Mouse (Mus musculus): ENCODE measurements around the gene Gpn2.

Gpn2 gene

DNA sequence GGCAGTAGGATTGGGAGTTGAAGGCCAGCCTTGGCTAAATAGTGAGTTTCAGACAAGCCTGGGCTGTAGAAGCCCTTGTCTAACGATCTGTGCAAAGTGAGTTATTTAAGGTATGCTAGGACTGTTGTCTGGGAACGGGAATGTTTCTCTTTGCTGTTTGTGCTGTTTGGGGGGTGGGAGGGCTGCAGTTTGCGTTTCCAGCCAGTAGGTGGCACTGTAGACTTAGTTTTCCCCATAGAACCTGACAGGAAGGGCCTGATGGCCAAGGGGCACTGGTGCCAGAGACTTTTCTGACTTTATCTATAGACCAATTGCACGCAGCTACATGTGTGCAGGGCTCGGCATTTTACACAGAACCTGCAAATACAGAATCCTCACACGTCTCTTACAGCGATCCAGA, 8.4 kb downstream of the Gpn2 start:
- peak; percentile 40 to 64 for DNase-seq (ENCODE audit: low spot score in 2 of 2)

DNA sequence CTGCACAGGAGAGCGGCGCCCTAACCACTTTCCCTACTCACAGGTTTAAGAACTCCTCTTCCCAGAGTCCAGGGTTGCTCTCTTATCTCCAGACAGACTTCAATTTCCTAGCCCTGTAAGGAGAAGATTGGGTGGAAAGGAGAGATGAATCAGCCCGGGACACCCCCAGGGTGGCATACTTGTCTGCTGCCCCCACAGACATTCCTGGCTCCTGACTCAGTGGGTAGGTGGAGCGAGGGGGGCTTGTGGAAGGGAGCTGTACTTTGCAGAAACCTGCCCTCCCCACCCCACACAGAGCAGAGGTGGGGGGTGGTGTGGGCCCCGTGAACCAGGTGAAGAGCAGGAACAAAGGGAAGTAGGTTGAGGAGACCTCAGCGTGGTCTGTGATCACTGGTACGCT, 11.4 kb downstream of the Gpn2 start:
- peak in 1 of 2 experiments; percentile 7 for DNase-seq (ENCODE audit: low spot score in 2 of 2)

DNA sequence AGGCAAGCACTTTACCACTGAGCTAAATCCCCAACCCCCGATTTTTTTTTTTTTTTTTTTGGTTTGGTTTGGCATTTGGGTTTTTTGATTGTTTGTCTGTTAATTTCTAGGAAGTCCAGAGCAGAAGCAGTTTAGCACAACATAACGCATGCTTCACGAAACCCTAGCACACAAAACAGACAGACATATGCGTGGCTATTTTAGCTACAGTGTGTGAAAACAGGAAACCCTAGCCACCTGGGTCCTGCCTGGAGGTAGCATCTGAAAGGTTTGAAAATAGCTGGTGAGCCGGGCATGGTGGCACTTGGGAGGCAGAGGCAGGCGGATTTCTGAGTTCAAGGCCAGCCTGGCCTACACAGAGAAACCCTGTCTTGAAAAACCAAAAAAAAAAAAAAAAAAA, 11.9 kb downstream of the Gpn2 start:
- DNase-seq (ENCODE audit: low spot score in 2 of 2), result no peak

GRCm38 (mm10) chr4:133598616-133599015, 14.5 kb downstream of the Gpn2 start:
- no peak for DNase-seq (ENCODE audit: low spot score in 2 of 2)

GRCm38 (mm10) chr4:133599116-133599515, 15.0 kb downstream of the Gpn2 start:
- DNase-seq (ENCODE audit: low spot score in 2 of 2), result no peak

DNA sequence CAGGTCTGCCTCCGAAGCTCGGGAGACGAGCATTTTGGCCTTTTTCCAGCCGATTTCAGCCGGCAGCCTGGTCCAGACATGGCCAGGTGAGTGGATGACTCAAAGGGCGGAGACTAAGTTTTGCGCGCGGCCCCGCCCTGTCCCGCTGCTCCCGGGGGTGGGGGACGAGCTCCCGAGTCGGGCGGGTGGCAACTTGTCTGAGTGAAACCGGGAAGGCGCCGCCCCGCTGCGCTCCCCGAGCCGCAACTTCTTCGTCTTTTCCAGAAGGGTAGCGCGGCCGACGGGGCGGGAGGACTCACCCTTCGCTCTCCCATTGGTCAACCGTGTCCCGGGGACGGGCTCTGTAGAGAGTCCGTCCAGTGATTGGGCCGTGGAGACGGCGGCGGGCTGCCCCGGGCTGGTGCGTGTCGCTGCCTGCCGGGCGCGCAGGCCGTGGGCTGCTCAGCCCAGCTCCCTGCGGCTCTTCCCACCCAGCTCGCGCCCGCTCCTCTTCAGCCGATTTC, 15.5 kb downstream of the Gpn2 start:
- DNase-seq (ENCODE audit: low spot score in 2 of 2), result peak; percentile 76 to 79

- DNase-seq (ENCODE audit: low spot score in 2 of 2), result no peak
Observed at GRCm38 (mm10) chr4:133600306-133600705, 16.1 kb downstream of the Gpn2 start.

DNA sequence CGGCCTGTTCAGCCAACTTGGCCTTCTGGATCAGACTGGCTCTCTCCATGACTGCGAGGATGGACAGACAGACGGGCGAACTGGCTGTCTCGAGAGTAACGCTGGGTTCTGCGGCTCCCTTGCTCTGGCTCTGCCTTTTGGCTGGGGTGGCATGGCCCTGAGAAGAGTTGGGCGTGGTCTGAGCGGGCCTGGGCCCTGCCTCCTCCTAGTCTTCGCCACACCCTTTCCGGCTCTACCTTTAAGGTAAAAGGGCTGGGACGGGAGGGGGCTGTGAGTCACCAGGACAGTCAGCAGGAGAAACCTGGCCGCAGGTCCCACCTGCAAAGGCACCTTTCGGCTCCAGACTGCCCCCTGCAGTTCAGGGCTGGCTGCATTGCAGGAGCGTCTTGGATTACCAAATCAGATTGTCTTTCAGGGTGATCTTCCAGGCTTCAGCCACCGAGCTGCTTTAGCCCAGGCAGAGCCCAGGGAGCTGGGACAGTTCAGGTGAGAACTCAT, 17.6 kb downstream of the Gpn2 start, which contains the start of gene Sfn:
TSS of gene Sfn (minus strand) at position 448 of the 498 bp plus-strand sequence.
- DNase-seq (ENCODE audit: low spot score in 2 of 2), result peak; percentile 36 to 60

- no peak for DNase-seq (ENCODE audit: low spot score in 2 of 2)
Observed at GRCm38 (mm10) chr4:133603056-133603455, 18.9 kb downstream of the Gpn2 start.

DNA sequence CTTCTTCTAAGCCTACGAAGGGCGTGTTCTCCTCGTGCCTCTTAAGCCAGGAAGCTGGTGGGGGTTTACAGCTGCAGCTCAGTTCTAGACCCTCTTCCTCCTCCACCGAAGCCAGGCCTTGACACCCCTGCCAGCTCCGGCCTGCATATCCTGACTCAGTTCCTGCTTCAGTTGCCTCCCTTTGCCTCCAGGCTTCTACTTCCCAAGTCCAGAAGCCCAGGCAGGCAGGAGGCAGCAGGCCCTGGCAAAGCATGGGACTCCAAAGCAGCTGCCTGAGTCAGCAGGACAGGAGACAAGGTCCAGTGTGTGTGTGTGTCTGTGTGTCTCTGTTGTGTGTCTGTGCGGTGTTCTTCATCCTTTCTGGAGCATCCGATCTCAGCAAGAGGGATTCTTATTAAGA, 20.0 kb downstream of the Gpn2 start:
- no peak for DNase-seq (ENCODE audit: low spot score in 2 of 2)

DNA sequence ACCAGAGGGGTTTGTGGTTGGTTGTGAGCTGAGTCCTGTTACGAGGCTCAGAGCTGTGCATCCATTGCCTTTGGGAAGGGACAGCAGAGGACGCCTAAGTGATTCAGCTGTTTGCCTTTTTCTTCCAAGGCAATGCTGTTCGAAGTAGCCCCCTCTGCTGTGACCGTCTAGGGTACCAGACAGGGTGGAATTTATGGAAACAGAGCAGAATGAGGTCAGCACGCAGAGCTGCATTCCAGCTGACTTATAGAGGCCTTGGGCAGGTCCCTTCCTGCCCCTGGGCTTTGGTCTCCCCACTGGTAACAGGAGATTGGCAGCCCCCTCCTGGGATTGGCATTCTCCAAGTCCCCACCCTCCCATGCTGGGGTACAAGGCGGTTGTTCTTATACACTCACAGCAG, 20.7 kb downstream of the Gpn2 start:
- DNase-seq (ENCODE audit: low spot score in 2 of 2), result no peak

- no peak for DNase-seq (ENCODE audit: low spot score in 2 of 2)
Observed at GRCm38 (mm10) chr4:133605330-133605729, 21.2 kb downstream of the Gpn2 start.

DNA sequence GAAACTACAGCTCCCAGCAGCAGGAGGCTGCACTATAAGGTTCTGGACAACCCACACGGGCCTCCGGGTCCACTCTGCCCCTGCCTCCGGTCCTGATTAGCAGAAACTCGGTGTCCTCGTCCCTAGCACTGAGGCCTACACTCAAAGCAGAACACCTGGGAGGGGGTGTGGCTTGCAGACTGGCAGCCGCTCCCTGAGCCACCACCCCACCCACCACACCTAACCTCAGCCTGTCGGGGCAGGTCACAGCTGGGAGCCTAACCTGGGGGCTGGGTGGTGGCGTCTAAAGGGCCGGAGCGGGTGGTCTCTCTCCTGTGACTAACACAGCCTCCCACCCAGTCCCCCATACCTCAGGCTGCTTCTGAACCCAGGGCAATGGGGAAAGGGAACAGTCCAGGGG, 23.1 kb downstream of the Gpn2 start:
- no peak for DNase-seq (ENCODE audit: low spot score in 2 of 2)

- DNase-seq (ENCODE audit: low spot score in 2 of 2), result peak; percentile 76 to 87
Observed at GRCm38 (mm10) chr4:133609719-133610118, 25.6 kb downstream of the Gpn2 start.

DNA sequence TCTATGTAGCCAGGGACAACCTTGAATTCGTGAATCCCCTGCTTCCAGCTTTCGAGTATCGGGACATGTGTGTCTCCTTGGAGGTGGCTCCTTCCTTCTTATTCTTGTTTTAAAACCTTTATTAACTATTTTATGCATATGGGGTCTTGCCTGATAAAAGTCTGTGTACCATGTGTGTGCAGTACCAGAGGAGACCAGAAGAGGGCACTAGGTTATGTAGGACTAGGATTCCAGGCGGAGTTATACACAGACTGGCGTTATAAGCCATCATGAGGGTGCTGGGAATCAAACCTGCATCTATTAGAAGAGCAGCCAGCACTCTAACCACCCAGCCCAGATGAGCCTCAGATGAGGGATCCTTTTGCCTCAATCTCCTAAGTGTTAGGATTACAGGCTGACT, 27.7 kb downstream of the Gpn2 start:
- DNase-seq (ENCODE audit: low spot score in 2 of 2), result no peak

DNA sequence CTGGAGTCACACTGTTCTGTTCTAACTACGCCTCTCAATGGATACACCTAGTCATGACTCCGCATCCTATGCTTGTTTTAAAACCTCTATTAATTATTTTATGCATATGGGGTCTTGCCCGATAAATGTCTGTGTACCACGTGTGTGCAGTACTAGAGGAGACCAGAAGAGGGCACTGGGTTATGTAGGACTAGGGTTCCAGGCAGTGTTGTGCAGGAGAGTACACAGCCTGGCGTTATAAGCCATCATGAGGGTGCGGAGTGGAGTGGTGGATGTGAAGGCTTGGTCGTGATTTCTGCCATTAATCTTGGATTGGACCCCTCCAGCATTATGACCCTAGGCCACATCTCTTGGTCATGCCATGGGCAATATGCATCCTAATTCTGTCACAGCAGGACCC, 28.3 kb downstream of the Gpn2 start:
- no peak for DNase-seq (ENCODE audit: low spot score in 2 of 2)

DNA sequence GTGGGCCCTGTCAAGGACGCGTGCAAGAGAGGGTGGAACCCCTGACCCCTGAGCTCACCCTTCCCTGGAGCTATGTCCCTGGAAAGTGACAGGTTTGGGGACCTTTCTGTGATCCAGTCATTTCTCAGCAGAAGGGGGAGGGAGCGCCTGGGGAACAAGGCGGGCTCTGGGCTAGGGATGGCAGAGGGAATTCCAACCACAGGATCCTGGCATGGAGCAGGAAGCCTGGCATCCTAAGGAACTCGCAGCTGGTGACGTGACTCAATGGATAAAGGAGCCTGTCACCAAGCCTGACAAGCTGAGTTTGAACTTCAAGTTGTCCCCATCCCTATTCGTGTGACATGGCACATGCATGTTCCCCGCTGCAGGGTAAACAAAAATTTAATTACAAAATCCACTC, 28.9 kb downstream of the Gpn2 start:
- DNase-seq (ENCODE audit: low spot score in 2 of 2), result no peak

DNA sequence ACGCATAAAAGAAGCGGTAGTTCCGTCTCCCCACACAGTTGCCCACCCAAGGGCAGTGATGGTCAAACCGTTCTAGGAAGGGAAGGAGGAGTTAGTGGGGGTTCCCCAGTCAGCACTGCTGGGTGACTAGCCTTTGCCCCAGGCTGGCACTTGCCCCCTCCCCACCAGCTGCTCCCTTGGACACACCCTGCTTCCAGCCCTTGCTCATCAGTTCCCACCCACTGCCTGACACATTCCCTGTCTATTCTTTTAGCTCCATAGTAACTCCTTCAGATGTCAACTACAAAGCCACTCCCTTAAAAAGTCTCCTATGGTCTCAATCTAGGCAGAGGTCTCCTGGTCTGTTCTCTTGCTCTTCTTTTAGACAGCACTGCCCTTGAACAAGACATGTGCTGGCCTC, 29.7 kb downstream of the Gpn2 start:
- no peak for DNase-seq (ENCODE audit: low spot score in 2 of 2)

DNA sequence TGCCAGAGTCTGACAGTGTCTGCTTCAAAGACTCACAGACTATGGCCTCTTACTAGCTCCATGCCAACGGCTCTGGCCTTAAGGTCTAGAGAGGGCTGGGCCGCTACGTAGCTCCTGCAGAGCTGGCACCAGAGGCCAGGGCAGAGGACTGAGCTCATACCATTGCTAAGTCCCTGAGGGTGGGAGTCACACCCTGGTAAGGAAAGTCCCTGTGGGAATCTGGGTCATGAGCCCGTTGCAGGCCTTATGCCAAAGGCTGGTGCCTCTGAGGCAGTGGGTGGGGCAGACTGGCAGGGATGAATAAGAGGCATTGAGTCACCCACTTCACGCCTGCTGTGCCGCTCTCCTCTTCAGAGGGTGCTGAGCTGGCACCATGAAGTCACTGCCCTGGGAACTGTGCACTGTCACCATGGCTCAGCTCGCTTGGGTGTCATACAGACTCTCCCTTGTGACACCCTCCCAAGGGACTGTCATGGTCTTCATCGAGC, 30.2 kb downstream of the Gpn2 start:
- DNase-seq (ENCODE audit: low spot score in 2 of 2), result no peak

- DNase-seq (ENCODE audit: low spot score in 2 of 2), result no peak
Observed at GRCm38 (mm10) chr4:133615416-133615815, 31.3 kb downstream of the Gpn2 start.

GRCm38 (mm10) chr4:133617936-133618335, 33.8 kb downstream of the Gpn2 start:
- no peak for DNase-seq (ENCODE audit: low spot score in 2 of 2)

DNA sequence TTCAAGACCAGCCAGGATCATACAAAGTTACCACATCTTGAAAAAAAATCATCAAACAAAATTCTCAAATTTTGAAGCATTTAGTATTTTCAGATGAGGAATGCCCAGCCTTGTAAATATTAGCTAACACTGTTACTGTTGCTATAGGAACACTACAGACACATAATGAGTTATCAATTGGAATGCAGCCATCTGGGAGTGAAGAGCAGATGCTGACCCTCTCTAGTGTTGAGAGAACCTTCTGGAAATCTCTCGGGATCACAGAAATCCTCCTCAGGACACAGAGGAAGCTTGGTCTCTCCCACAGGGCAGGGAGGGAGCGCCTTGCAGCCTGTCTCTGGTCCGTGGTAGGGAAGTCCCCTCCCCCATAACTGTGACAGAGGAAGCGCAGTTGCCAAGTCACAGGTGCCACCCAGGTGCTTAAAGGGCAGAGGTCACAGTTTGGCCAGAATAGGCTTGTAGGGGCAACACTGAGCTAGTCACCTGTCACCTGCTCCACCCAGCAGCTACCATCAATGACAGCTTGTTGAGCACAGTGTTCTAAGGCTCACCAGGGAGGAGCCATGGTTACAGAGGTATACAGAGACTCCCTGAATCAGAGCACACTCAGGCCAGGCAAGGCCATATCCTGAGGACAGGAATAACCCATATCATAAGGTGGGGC, 35.4 kb downstream of the Gpn2 start:
- no peak for DNase-seq (ENCODE audit: low spot score in 2 of 2)

DNA sequence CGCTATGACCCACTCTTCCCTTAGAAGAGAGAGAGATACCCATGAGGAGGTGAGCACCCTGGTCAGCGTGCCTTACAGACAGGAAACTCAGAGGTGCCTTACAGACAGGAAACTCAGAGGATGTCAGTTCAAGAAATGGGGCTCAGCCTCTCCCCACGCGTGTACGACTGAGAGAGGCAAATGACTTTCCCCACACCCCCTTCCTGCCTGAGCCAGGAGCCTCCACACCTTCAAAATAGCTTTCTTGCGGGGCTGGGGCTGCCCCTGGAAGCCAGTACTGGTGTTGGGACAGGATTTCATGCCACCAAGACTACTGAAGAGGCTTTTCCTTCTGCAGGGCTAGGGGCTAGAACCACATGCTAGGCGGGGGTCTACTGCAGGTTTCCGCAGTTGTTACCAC, 36.5 kb downstream of the Gpn2 start:
- no peak for DNase-seq (ENCODE audit: low spot score in 2 of 2)
